Mouse (Mus musculus): ENCODE data around the gene Hsf4.

Gene Hsf4

DNA sequence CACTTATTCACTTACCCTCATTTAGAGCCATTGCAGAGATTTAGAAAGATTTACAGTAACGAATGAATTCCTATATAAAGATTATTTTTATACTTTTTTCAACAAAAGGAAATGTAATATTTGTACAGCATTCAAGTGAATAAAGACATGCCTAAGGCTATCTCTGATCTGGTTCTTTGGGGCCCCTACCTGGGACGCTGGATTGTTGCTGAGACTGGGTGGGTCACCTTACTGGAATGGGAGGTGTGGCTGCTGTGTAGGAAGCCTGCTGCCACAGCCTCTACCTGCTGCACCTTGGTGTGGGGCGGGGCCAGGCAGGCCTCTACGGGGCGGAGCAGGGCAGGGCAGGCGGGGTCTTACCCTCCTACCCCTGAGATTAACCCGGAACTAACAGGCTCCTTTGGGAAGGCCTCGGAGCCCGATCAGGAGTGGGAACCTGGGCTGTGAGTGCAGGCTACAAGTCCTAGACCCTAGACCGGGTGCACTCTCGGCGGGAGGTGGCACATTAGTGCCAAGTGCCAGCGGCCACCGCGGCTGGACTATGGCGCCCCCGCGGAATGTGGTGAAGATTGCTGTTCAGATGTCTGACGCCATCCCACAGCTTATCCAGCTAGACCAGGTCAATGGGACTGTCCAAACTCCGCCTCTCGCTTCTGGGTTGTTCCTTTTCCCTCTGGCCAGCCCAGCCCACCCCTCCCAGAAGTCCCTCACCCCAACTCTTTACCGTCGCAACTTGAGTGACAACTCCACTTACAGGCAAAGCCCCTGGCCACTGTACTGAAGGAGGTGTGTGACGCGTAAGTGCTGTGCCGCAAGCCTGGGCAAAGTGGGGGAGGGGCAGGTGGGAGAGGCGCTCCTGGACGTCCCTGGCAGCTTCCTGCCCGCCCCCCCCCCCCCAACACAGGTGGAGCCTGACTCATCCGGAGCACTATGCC is 35.9 kb downstream of the Hsf4 start, which contains the start of gene Elmo3:
Elmo3 (plus strand) TSS at position 391 of the 935 bp plus-strand sequence.
- peak; percentile 64 for DNase-seq (ENCODE audit: low read depth)

DNA sequence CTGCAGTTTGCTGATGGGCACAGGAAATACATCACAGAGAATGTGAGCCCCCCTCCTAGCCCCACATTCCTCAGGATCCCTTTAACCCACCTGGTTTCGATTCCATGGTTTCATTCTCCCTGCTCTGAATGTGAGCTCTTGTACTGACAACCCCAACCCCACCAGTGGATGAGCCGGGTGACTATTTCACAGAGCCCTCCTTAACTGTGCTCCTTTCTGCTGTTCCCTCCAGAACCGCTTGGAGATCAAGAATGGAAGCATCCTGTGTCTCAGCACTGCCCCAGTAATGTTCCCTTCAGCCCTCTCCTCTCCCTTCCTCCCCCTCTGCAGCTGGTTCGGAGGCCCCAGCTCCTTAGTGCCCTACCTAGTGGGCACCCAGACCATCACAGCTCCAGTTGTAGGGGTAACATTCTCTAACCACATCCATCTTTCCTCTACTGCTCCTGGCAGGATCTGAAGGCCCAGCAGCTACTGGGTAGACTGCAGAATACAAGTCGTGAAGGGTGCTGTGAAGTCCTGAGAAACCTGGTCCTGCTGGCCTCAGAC is 36.6 kb downstream of the Hsf4 start:
- no peak for DNase-seq (ENCODE audit: low read depth)

DNA sequence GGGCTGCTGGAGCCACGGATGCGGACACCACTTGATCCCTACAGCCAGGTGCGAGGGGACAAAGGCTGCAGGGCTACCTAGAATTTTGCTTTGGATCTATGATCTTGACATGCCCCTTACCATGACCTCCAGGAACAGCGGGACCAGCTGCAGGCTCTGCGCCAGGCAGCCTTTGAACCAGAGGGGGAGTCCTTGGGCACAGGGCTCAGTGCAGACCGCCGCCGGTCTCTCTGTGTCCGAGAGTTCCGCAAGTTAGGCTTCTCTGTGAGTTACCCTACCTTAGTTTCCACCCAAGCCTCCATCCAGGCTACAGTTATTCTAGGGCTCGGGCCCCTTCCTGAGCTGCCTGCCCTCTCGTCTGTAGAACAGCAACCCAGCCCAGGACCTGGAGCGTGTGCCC is 38.1 kb downstream of the Hsf4 start:
- no peak for DNase-seq (ENCODE audit: low read depth)

DNA sequence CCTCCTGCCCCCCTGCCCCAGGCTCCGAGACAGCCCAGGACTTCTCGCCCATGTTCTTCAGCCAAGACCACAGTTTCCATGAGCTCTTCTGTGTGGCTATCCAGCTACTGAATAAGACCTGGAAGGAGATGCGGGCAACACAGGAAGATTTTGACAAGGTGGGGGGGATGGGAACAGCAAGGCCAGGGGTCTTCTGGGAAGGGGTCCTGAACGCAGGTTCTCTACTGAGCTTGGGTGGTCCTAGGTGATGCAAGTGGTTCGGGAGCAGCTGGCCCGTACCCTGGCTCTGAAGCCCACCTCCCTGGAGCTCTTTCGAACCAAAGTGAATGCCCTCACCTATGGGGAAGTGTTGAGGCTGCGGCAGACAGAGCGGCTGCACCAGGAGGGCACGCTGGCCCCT is 38.8 kb downstream of the Hsf4 start:
- no peak for DNase-seq (ENCODE audit: low read depth)

DNA sequence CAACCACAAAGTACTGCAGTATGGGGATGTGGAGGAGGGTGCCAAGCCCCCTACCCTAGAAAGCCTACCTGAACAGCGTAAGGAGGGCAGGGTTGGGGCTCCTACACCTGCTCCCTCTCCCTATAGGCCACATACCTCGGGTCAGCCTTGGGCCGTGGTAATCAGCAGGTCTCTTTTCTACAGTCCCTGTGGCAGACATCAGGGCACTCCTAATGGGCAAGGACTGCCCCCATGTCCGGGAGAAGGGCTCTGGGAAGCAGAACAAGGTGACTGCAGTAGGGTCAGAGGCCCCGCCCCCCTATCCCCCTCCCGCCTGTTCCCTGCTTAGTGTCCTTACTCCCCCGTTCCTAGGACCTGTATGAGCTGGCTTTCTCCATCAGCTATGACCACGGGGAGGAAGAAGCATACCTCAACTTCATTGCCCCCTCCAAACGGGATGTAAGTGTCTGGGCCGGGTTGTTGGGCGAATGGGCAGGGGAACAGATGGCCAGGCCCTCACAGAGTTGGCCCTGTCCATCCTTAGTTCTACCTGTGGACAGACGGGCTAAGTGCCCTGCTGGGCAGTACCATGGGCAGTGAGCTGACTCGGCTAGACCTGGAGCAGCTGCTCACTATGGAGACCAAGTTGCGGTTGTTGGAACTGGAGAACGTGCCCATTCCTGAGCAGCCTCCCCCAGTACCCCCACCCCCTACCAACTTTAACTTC is 39.7 kb downstream of the Hsf4 start:
- no peak for DNase-seq (ENCODE audit: low read depth)

DNA sequence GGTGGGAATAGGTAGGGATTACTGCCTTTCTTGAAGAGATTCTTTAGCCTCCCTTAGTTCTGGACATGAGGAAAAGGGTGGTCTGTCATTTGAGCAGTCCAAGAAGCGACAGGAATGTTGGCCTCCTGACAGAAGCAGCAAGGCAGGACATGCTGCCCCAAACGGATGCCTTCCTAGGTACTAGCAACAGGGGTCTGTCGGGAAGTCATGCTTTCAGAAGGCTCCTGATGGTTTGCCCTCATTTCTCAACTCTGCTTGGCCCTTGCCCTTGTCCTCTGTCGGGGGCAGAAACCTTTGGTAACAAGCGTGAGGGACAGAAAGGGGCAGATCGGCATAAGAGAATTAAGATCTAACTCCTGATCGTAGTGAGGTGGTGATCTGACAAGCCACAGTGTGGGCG is 40.5 kb downstream of the Hsf4 start:
- DNase-seq (ENCODE audit: low read depth), result no peak

DNA sequence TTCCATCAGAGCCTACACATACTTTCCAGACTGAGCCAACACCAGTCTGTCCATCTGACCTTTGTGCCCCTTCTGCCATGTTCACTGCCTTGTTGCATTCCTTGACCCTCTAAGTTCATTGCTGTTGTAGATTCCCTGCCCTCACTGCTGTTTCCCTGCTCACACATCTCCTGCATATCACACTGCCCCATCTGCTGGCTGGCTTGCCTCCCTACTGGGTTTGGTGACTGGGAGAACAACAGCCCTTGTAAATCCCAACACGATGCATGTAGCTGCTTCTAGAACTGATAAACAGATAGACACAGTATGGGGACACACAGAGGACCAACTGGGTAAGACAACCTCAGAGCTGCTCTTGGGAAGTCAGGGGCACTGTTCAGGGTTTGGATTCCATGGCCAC is 42.1 kb downstream of the Hsf4 start:
- no peak for DNase-seq (ENCODE audit: low read depth)

DNA sequence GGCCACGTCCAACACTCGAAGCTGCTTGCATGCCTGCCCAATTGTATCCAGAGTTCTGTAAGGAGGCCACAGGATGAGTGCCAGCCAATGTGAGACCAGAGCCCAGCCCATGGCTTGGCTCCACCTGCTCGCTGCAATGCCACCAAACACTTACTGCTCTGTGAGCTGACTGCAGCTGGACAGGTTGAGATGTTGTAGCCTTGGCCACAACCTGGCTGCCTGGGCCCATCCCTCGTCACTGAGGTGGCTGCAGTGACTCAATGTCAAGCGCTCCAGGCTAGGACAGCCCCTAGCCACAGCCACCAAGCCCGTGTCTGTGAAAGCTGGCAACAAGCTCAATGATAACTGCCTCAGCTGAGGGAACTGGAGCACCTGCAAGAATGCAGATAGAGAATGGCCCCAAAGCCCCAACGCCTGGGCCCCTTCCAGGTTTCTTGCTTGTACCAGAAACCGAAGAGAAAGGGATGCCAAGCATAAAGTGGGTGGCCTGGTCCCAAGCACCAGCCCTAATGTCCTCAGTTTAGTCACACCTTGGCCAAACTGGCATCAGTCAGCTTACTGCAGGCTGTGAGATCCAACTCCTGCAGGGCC is 43.4 kb downstream of the Hsf4 start:
- DNase-seq (ENCODE audit: low read depth), result no peak

DNA sequence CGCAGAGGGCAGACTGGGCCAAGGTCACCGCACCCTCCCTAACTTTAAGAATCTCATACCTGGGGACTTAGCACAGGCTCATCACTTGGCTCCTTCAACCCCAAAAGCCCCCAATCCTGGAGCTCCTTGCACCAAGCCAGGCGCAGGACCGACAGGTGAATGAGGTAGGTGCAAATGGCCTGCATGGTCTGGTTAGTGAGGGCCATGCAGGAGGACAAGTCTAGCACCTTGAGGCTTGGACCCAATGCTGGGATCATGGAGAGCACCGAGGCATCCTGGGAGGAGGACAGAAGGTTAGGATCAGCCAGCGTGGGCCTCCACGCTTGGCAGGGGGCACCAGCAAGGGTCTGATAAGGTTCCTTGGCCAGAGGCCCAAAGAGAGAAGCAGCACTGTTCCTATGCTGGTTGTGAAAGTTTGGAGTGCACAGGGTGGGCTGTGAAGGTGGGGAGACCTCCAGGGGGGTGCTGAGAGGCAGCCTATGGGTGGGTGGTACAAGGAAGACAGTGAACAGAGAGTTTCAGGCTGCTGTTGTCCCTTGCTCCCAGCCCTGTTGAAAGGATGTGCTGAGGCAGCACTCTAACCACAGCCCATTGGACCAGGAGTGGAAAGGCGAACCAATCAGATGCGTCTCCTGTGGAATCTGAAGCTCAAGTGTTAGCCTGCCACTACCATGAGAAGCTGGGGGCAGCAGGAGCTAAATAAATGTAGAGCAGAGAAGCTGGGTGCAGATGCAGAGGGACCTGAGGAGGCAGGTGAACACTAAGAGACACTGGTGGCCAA is 44.2 kb downstream of the Hsf4 start:
- DNase-seq (ENCODE audit: low read depth), result no peak

DNA sequence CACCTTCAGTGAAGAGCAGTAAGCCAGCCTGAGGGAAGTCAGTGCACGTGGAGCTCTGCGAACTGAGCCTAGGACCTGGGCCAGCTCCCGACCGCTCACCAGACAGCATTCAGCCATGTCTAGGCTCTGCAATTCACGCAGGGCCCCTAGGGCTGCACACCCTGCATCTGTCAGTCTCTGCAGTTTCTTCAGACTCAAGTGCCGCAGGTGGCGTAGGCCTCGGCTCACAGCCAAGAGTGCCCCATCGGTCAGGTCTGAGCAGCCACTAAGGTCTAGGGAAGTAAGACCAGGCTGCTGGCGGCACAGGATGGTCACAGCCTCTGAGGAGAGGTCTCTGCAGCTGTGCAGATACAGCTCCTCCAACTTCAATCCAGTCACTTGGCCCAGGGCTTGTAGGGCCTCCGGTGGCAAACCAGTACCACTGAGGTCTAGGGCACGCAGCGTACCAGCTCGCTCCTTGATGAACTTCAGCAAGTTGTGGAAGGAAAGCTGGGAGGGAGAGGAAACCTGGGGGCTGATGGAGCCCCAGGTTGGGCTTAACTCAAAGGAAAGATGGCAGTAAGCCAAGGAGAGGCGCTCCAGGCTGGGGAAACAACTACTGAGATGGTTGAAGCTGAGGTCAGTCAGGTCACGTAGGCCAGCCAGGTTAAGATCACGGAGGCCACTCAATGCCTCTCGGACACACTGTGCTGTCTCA is 45.6 kb downstream of the Hsf4 start:
- no peak for DNase-seq (ENCODE audit: low read depth)

DNA sequence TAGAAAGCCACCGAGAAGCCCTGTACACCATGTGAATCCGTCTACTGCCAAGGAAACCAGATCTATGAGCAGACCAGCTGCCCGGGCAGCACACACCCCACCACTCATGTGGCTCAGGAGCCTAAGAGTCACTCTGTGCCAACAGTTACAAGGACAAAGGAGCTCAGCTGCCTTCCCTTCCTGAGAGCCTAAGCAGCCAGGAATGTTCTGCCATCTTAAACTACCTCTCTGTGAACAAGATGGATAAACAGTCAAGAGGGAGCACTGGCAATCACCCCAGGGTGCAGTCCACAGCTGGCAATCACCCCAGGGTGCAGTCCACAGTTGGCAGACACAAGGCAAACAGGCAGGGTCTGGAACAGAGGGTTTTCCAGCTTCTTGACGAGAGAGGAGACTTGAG is 48.3 kb downstream of the Hsf4 start:
- DNase-seq (ENCODE audit: low read depth), result no peak

DNA sequence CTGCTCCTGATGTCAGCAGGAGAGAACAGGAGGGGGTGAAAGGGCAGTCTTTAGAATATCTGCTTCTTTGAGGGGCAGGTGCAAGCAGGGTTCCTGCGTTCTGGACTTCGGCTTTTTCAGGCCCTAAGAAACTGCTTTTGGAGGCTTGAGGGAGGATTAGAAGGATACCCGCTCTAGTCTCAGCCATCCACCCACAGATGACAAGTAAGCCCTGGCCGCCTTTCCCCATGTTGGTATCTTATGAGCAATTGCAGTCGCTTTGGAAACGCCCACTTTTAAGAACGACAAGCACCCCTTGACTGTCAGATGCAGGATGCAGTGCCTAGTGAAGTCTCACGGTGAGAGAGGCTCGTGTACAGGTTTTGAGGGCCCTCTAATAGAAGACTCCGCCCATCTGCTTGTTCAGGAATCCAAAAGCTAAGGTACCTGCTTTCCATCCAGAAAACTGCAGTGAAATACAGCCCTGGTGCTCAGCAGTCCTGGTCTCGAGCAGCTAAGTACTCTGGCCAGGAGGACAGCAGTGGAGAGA is 49.1 kb downstream of the Hsf4 start:
- no peak for DNase-seq (ENCODE audit: low read depth)

DNA sequence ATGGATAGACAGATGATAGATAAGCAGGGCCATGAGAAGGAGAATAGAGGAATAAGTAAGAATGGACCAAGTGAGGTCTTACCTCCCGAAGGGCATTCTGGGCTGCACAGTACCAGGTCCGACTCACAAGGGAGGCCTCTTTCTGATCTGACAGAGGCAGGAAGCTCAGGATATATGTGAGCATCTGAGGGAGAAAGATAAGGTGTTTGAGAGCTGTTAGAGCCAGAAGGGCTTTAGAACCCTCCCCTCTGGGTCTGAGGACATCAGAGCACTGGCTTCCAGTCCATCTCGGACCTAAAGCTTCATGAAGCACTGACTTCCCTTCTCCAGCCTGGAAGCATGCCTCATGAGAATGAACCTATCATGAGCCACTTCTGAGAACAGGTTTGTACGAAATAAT is 53.6 kb downstream of the Hsf4 start:
- no peak for DNase-seq (ENCODE audit: low read depth)
